Mouse (Mus musculus) liver, postnatal 0 days (tissue): ENCODE results near the gene Arg2. TPM values are rescaled to one million over a fixed set of nuclear protein-coding genes. Genes with fewer than 3 reads are reported as not detected.

ENCODE experiments used
- ATAC-seq: fragments of 200-750 bp; cut with Nextera tagmentation; 2 replicates; pipeline ENCODE4 v1.8.0; 2017; ENCODE audit warnings: mild to moderate bottlenecking, moderate library complexity
- DNase-seq: peaks from one replicate; pipeline ENCODE4 v3.0.0-alpha.2; 2016
- H3K27ac ChIP-seq: fragments of 300-500 bp; sonication (generic); 2 replicates; pipeline ENCODE4 v1.5.1; 2014; ENCODE audit warnings: antibody characterized with exemption, moderate library complexity, mild to moderate bottlenecking, low read depth
- H3K27me3 ChIP-seq: fragments of 300-500 bp; sonication (generic); 2 replicates; pipeline ENCODE4 v1.6.1; 2014; ENCODE audit warnings: low read length, control low read depth, mixed read lengths; ENCODE audit not compliant: insufficient read depth
- H3K36me3 ChIP-seq: fragments of 300-500 bp; sonication (generic); replicated peaks from 2 replicates; pipeline ENCODE4 v1.6.1; 2014; ENCODE audit warnings: mild to moderate bottlenecking, control low read depth, low read length, moderate library complexity, mixed read lengths; ENCODE audit not compliant: insufficient read depth
- H3K4me1 ChIP-seq: fragments of 300-500 bp; sonication (generic); 2 replicates; pipeline ENCODE4 v1.6.1; 2014; ENCODE audit warnings: antibody characterized with exemption, mild to moderate bottlenecking, control low read depth; ENCODE audit not compliant: insufficient read depth
- H3K4me2 ChIP-seq: fragments of 300-500 bp; sonication (generic); 2 replicates; pipeline ENCODE4 v1.6.1; 2014; ENCODE audit warnings: low read depth, mild to moderate bottlenecking, low read length, moderate library complexity, mixed read lengths
- H3K4me3 ChIP-seq: fragments of 300-500 bp; sonication (generic); 2 replicates; pipeline ENCODE4 v1.5.1; 2014; ENCODE audit warnings: low read depth, low read length
- H3K9ac ChIP-seq: fragments of 300-500 bp; sonication (generic); replicated peaks from 2 replicates; pipeline ENCODE4 v1.6.1; 2014; ENCODE audit warnings: mild to moderate bottlenecking, moderate library complexity
- H3K9me3 ChIP-seq: fragments of 300-500 bp; sonication (generic); 2 replicates; pipeline ENCODE4 v1.6.1; 2016; ENCODE audit warnings: mild to moderate bottlenecking, control low read depth, low read length, mixed read lengths
- CTCF ChIP-seq: sonication (generic); IDR thresholded peaks from 2 replicates; pipeline ENCODE4 v1.5.1; 2016; ENCODE audit warnings: antibody characterized with exemption, low read depth
- EP300 ChIP-seq: IDR thresholded peaks from 2 replicates; pipeline ENCODE4 v1.6.1; 2016; ENCODE audit warnings: antibody characterized with exemption, low read depth, mild to moderate bottlenecking
- WGBS: fragments of 180-500 bp; shearing (Covaris S2); extraction: QIAGEN DNeasy Blood & Tissue Kit; methylation state at CpG from one replicate; pipeline ENCODE4 v1.1.7; 2014; ENCODE audit not compliant: insufficient replicate concordance; 5-methylcytosine and 5-hydroxymethylcytosine counted together
- polyA plus RNA-seq: library from polyadenylated mRNA; unstranded; fragments of >200 nt; fragmentation: Nextera tagmentation; extraction: Ambion mirVana; gene quantifications from 2 replicates; pipeline ENCODE4 v1.2.1, GENCODE M21; 2015

Gene Arg2
- polyA plus RNA-seq, 1 experiment from 2014 or later, result 1.3 TPM

GRCm38 (mm10) chr12:79104544-79104943, 26.0 kb upstream of the Arg2 start:
- H3K27ac ChIP-seq, result peak overlapping the region; percentile 55; the same call in 1 of the 2 replicates
- no peak overlapping the region for H3K4me3 ChIP-seq
- no peak overlapping the region for H3K4me2 ChIP-seq
- H3K36me3 ChIP-seq, result no peaks in the 10 kb centered on the region
- DNase-seq (no peak), ATAC-seq (no peak)
- H3K9ac ChIP-seq, result no peak overlapping the region
- no peak for TF ChIP-seq EP300
- TF ChIP-seq CTCF, result peak; percentile 37
- no peaks in the 10 kb centered on the region for H3K9me3 ChIP-seq
- no peaks in the 10 kb centered on the region for H3K4me1 ChIP-seq
- no peaks in the 10 kb centered on the region for H3K27me3 ChIP-seq
- 62% methylated on average over 2 of the region's 2 CpGs for WGBS

GRCm38 (mm10) chr12:79105312-79105711, 25.3 kb upstream of the Arg2 start:
- Histone ChIP-seq H3K4me2 (no peak overlapping the region), H3K27ac (no peak overlapping the region), H3K9me3 (no peaks in the 10 kb centered on the region), H3K4me3 (no peak overlapping the region), H3K4me1 (no peaks in the 10 kb centered on the region), H3K9ac (no peak overlapping the region), H3K36me3 (no peaks in the 10 kb centered on the region), H3K27me3 (no peaks in the 10 kb centered on the region)
- DNase-seq (no peak), ATAC-seq (no peak)
- WGBS, result 75% methylated on average over 5 of the region's 5 CpGs
- no peak for TF ChIP-seq EP300
- TF ChIP-seq CTCF, result no peak

GRCm38 (mm10) chr12:79118991-79119390, 11.6 kb upstream of the Arg2 start:
- WGBS, result 74% methylated on average over 4 of the region's 4 CpGs
- Histone ChIP-seq H3K27me3 (no peaks in the 10 kb centered on the region), H3K4me3 (no peak overlapping the region), H3K9me3 (no peaks in the 10 kb centered on the region), H3K9ac (no peak overlapping the region), H3K36me3 (no peaks in the 10 kb centered on the region), H3K4me2 (no peak overlapping the region), H3K27ac (no peak overlapping the region), H3K4me1 (no peaks in the 10 kb centered on the region; the same call in 1 of the 2 replicates)
- ATAC-seq (no peak), DNase-seq (no peak)
- TF ChIP-seq EP300 (no peak), CTCF (no peak)

DNA sequence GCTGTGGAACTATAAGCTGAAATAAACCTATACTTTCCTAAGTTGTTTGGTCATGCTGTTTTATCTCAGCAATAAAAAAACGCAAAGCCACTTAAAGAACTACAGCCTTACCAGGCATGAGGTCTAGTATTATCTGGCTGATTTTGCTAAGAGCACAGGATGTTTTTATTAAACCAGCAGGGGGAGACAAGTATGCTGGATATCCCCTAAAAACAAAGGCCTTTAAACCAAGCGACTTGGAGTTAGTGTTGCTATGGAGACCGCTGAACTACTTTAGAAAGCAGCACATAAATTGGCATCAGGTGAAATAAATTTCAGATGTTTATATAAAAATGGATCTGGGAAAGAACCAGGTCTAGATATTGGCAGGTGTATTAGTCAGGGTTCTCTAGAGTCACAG, 7.8 kb upstream of the Arg2 start:
- Histone ChIP-seq H3K9ac (no peak overlapping the region), H3K4me3 (no peak overlapping the region), H3K9me3 (no peaks in the 10 kb centered on the region), H3K4me1 (no peaks in the 10 kb centered on the region; the same call in 1 of the 2 replicates), H3K36me3 (no peaks in the 10 kb centered on the region), H3K4me2 (no peak overlapping the region), H3K27ac (no peak overlapping the region), H3K27me3 (no peaks in the 10 kb centered on the region)
- peak; percentile 50 for TF ChIP-seq CTCF
- no peak for TF ChIP-seq EP300
- no peak for ATAC-seq
- no peak for DNase-seq
- WGBS, result 29% methylated on average over 3 of the region's 3 CpGs

DNA sequence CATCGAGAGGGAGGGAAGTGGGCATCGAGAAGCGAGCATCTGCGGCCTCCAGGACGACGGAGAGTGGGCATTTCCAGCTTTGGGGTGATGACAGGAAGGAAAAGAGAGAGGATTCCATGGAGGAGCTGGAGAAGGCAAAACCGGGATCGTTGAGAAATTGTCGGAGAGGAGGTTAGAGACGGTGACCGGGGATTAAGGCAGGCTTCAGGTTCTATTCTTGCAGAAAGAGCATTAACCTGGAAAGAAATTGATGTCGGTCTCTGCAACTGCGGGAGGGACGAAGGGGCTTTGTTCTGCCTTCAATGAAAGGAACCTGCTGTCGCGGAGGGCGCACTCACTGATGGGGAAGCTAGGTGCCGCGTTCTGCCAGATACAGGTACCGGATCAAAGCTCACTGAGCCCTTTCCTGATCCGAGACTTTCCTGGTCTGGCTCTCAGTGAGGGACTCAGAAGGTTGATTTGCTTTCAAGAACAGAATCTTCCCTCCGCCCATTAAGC, 650 bp downstream of the Arg2 start:
- ATAC-seq (no peak), DNase-seq (no peak)
- Histone ChIP-seq H3K4me2 (peak overlapping the region; percentile 62), H3K9ac (no peak overlapping the region), H3K9me3 (no peaks in the 10 kb centered on the region), H3K4me3 (peak overlapping the region; percentile 35), H3K4me1 (peaks cover 8% of the 10 kb centered on the region), H3K27ac (no peak overlapping the region), H3K36me3 (no peaks in the 10 kb centered on the region), H3K27me3 (peaks cover 30% of the 10 kb centered on the region)
- TF ChIP-seq EP300, result no peak
- TF ChIP-seq CTCF, result no peak
- WGBS, result 1% methylated on average over 22 of the region's 22 CpGs

DNA sequence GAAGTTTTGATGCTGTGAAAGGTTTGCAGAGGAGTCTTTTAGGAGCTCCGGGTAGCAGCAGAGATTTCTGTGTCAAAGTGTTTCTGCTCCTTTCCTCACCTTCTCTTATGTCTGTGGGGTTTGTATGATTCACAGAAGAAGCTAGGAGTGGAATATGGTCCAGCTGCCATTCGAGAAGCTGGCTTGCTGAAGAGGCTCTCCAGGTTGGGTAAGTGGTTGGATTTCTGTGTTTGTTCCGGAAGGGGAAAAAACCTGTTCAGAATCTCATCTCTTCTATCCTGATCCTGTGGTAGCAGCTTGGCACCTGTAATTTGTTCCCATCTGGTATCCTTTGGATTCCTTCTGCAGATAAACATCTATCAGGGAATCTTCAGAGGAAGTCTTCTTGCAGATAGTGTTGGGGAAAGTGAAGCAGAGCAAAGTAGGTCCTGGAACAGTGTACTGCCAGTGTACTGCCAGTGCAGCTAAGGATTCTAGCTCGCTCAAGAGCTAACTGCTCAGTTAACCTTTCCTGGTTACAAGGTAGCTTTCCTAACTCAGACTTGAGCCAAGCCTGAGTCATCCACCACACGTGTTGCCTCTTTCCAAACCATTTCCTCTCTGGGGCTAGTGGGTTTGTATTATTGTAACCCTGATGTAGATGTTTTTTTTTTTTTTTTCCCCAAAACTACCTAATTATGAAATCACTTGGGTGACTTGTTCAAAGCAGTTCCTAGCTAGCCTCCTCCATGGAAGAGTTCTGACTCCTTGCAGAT, 1.3 kb downstream of the Arg2 start:
- TF ChIP-seq EP300 (no peak), CTCF (no peak)
- H3K9me3 ChIP-seq, result no peaks in the 10 kb centered on the region
- H3K4me3 ChIP-seq, result peak overlapping the region; percentile 35
- H3K27me3 ChIP-seq, result peaks cover 30% of the 10 kb centered on the region
- 27% methylated on average over 5 of the region's 5 CpGs for WGBS
- peak overlapping the region; percentile 62 for H3K4me2 ChIP-seq
- DNase-seq (no peak), ATAC-seq (no peak)
- H3K4me1 ChIP-seq, result peaks cover 8% of the 10 kb centered on the region
- no peak overlapping the region for H3K27ac ChIP-seq
- no peaks in the 10 kb centered on the region for H3K36me3 ChIP-seq
- H3K9ac ChIP-seq, result no peak overlapping the region
